ENCODE assay signal across 13 mouse cellular contexts in the genomic region with DNA sequence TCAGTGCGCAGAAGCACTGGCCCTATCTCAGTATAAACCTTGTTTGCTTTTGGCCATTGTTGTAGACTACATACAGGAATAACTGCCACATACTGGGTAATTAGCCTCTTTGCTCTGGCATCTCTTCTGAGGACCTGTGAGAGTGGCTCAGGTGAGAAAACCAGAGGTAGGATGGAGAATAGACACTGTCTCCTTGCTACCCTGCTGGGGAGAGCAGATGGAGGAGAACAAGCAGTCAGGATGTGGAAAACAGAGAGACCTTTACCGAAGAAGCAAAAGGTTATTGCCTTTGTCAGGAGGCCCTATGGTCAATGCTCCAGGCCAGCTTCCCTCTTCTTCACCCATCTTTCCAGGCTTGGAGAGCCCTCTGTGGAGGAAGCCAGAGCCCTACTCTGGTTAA.
DNase-seq lines count a peak whose midpoint lies in the region; ATAC-seq lines count a peak whose summit lies in the region.
"Had no signal": no experiment of that assay in that cellular context is flagged by ENCODE, and none has a peak within 500 bp of the region (broad histone marks: within the 10 kb centered on the region; RNA-seq: fewer than 3 reads in every experiment).

No protein-coding gene starts in this region.

- no peak overlapping the region for H3K4me3 ChIP-seq in heart, embryonic 10.5 days
- H3K4me3 ChIP-seq in heart, embryonic 12.5 days: no peak overlapping the region
- no peak overlapping the region for H3K4me3 ChIP-seq in midbrain, embryonic 10.5 days
- no peak overlapping the region for H3K4me3 ChIP-seq in midbrain, embryonic 11.5 days (ENCODE audit: low read depth, low read length)
- H3K4me3 ChIP-seq in forebrain, embryonic 14.5 days (ENCODE audit: low read depth, low read length): no peak overlapping the region
- no peak overlapping the region for H3K4me3 ChIP-seq in midbrain, embryonic 14.5 days (replicated peaks; ENCODE audit: low read depth, low read length)

- H3K27ac ChIP-seq in heart, embryonic 10.5 days: 0 out of 2 replicates have a peak overlapping the region, but pooled peaks have one; percentile 59
- H3K27ac ChIP-seq in heart, embryonic 12.5 days (ENCODE audit: poor library complexity, severe bottlenecking): no peak overlapping the region
- peak overlapping the region; percentile 69 for H3K27ac ChIP-seq in midbrain, embryonic 10.5 days (replicated peaks)
- H3K27ac ChIP-seq in midbrain, embryonic 11.5 days (ENCODE audit: low read depth, low read length): no peak overlapping the region
- peak overlapping the region; percentile 78 for H3K27ac ChIP-seq in forebrain, embryonic 14.5 days (ENCODE audit: low read depth, low read length)
- peak overlapping the region; percentile 71 for H3K27ac ChIP-seq in midbrain, embryonic 14.5 days (replicated peaks; ENCODE audit: low read depth, low read length)

- DNase-seq in heart, embryonic 10.5 days (ENCODE audit: low spot score): no peak
- no peak for DNase-seq in midbrain, embryonic 10.5 days (ENCODE audit: low spot score)
- no peak for DNase-seq in midbrain, embryonic 11.5 days (ENCODE audit: low spot score, missing footprints)
- no peak for DNase-seq in forebrain, embryonic 14.5 days (ENCODE audit: low spot score)
- DNase-seq in midbrain, embryonic 14.5 days: no peak
- no peak for DNase-seq in urinary bladder, postnatal 36 days (ENCODE audit: low spot score in 2 of 2)
- no peak for DNase-seq in layer of hippocampus, postnatal 36 days
- DNase-seq: B cell, adult 2 months; heart, adult 11 months; liver, postnatal 0 days; thymus, adult 2 months had no signal

- H3K9me3 ChIP-seq in heart, embryonic 10.5 days: no peaks in the 10 kb centered on the region
- H3K9me3 ChIP-seq in heart, embryonic 12.5 days (replicated peaks): no peaks in the 10 kb centered on the region
- H3K9me3 ChIP-seq in midbrain, embryonic 10.5 days (replicated peaks): no peaks in the 10 kb centered on the region
- no peaks in the 10 kb centered on the region for H3K9me3 ChIP-seq in midbrain, embryonic 11.5 days (ENCODE audit: control insufficient read depth, low read length)
- H3K9me3 ChIP-seq in forebrain, embryonic 14.5 days (replicated peaks; ENCODE audit: control insufficient read depth, low read length): no peaks in the 10 kb centered on the region
- H3K9me3 ChIP-seq in midbrain, embryonic 14.5 days (ENCODE audit: control insufficient read depth, low read length): no peaks in the 10 kb centered on the region

- peaks cover 64% of the 10 kb centered on the region for H3K4me1 ChIP-seq in heart, embryonic 10.5 days
- H3K4me1 ChIP-seq in heart, embryonic 12.5 days (replicated peaks): peaks cover 61% of the 10 kb centered on the region
- H3K4me1 ChIP-seq in midbrain, embryonic 10.5 days: peaks cover 74% of the 10 kb centered on the region
- peaks cover 26% of the 10 kb centered on the region for H3K4me1 ChIP-seq in midbrain, embryonic 11.5 days (ENCODE audit: control insufficient read depth, insufficient read depth, low read length)
- peaks cover 51% of the 10 kb centered on the region for H3K4me1 ChIP-seq in forebrain, embryonic 14.5 days (ENCODE audit: control insufficient read depth, insufficient read depth, low read length)
- H3K4me1 ChIP-seq in midbrain, embryonic 14.5 days (ENCODE audit: control insufficient read depth, insufficient read depth, low read length): peaks cover 34% of the 10 kb centered on the region

- no peak for ATAC-seq in heart, embryonic 12.5 days (ENCODE audit: insufficient number of reproducible peaks, low FRiP score)
- ATAC-seq in midbrain, embryonic 11.5 days (ENCODE audit: low FRiP score): no peak
- ATAC-seq in forebrain, embryonic 14.5 days: no peak
- no peak for ATAC-seq in midbrain, embryonic 14.5 days (ENCODE audit: low FRiP score, low TSS enrichment)
- ATAC-seq: intestine, postnatal 0 days; liver, postnatal 0 days had no signal

- no peaks in the 10 kb centered on the region for H3K36me3 ChIP-seq in heart, embryonic 10.5 days
- no peaks in the 10 kb centered on the region for H3K36me3 ChIP-seq in heart, embryonic 12.5 days
- H3K36me3 ChIP-seq in midbrain, embryonic 10.5 days: no peaks in the 10 kb centered on the region
- H3K36me3 ChIP-seq in midbrain, embryonic 11.5 days (ENCODE audit: control insufficient read depth, insufficient read depth, low read length): no peaks in the 10 kb centered on the region
- H3K36me3 ChIP-seq in forebrain, embryonic 14.5 days (ENCODE audit: control insufficient read depth, insufficient read depth, low read length): no peaks in the 10 kb centered on the region
- no peaks in the 10 kb centered on the region for H3K36me3 ChIP-seq in midbrain, embryonic 14.5 days (ENCODE audit: control insufficient read depth, insufficient read depth, low read length)

- H3K9ac ChIP-seq in heart, embryonic 12.5 days: no peak overlapping the region
- no peak overlapping the region for H3K9ac ChIP-seq in midbrain, embryonic 11.5 days (ENCODE audit: low read length)
- H3K9ac ChIP-seq in forebrain, embryonic 14.5 days (ENCODE audit: low read length): no peak overlapping the region
- H3K9ac ChIP-seq in midbrain, embryonic 14.5 days (replicated peaks; ENCODE audit: low read length): no peak overlapping the region
- H3K9ac ChIP-seq: liver, postnatal 0 days had no signal

- H3K27me3 ChIP-seq in heart, embryonic 10.5 days (ENCODE audit: insufficient read depth, poor library complexity, severe bottlenecking): peaks cover 29% of the 10 kb centered on the region; the same call in 1 of the 2 replicates
- H3K27me3 ChIP-seq in heart, embryonic 12.5 days (replicated peaks): no peaks in the 10 kb centered on the region
- H3K27me3 ChIP-seq in midbrain, embryonic 10.5 days (ENCODE audit: low read depth, poor library complexity, severe bottlenecking): peaks cover 93% of the 10 kb centered on the region
- peaks cover 73% of the 10 kb centered on the region for H3K27me3 ChIP-seq in midbrain, embryonic 11.5 days (ENCODE audit: control insufficient read depth, insufficient read depth, low read length)
- no peaks in the 10 kb centered on the region for H3K27me3 ChIP-seq in forebrain, embryonic 14.5 days (replicated peaks; ENCODE audit: control insufficient read depth, insufficient read depth, low read length)
- H3K27me3 ChIP-seq in midbrain, embryonic 14.5 days (ENCODE audit: control insufficient read depth, insufficient read depth, low read length): peaks cover 23% of the 10 kb centered on the region; the same call in 1 of the 2 replicates

- H3K4me2 ChIP-seq in heart, embryonic 12.5 days: no peak overlapping the region
- no peak overlapping the region for H3K4me2 ChIP-seq in midbrain, embryonic 11.5 days
- H3K4me2 ChIP-seq in forebrain, embryonic 14.5 days (ENCODE audit: low read length): no peak overlapping the region
- no peak overlapping the region for H3K4me2 ChIP-seq in midbrain, embryonic 14.5 days (ENCODE audit: low read length)

- 83% methylated on average over 2 of the region's 2 CpGs for WGBS in heart, embryonic 10.5 days
- WGBS in heart, embryonic 12.5 days: 76% methylated on average over 2 of the region's 2 CpGs
- WGBS in midbrain, embryonic 10.5 days: 79% methylated on average over 2 of the region's 2 CpGs
- WGBS in midbrain, embryonic 11.5 days: 81% methylated on average over 2 of the region's 2 CpGs
- whole genome bisulfite sequencing in forebrain, embryonic 14.5 days: 70% methylated on average over 2 of the region's 2 CpGs
- 80% methylated on average over 2 of the region's 2 CpGs for WGBS in midbrain, embryonic 14.5 days

Comparison
In these comparisons a context has a peak if more than half of its experiments do, and no peak if none do; other contexts are left out.
1. H3K27ac ChIP-seq: peak in heart, embryonic 10.5 days (single experiment), midbrain, embryonic 10.5 days (single experiment), forebrain, embryonic 14.5 days (single experiment) and midbrain, embryonic 14.5 days (single experiment); none in heart, embryonic 12.5 days (single experiment) and midbrain, embryonic 11.5 days (single experiment).